ENCODE assay signal across 17 mouse cellular contexts in genomic region chr1:168012069-168012468, GRCm38 (mm10).
DNase-seq lines count a peak whose midpoint lies in the region; ATAC-seq and TF ChIP-seq lines count a peak whose summit lies in the region.
"Had no signal": no experiment of that assay in that cellular context is flagged by ENCODE, and none has a peak within 500 bp of the region (broad histone marks: within the 10 kb centered on the region; RNA-seq: fewer than 3 reads in every experiment).

No protein-coding gene starts in this region.

- intact Hi-C loops in gastrocnemius, adult 2 months (cut with DNase I): no loop called here

- no peaks in the 10 kb centered on the region for H3K9me3 ChIP-seq in intestine, embryonic 16.5 days (ENCODE audit: control insufficient read depth, low read length)
- H3K9me3 ChIP-seq: hindbrain, embryonic 10.5 days had no signal

- no peak overlapping the region for H3K4me2 ChIP-seq in intestine, embryonic 16.5 days (ENCODE audit: low read depth, low read length)

- DNase-seq in gastrocnemius, adult 2 months: peak; percentile 51
- DNase-seq in gastrocnemius, postnatal 10 days: no peak
- DNase-seq in ovary, postnatal 14 days (ENCODE audit: low spot score): peak; percentile 27
- DNase-seq in ovary, postnatal 36 days (ENCODE audit: low spot score): no peak
- peak; percentile 51 for DNase-seq in skeletal muscle tissue, adult 2 months (ENCODE audit: low read depth, low spot score)
- DNase-seq in thymus, postnatal 25 days: no peak
- DNase-seq: B cell, adult 2 months; cerebellum, postnatal 36 days; kidney, adult 2 months; left cerebral cortex, postnatal 4 days; right cerebral cortex, postnatal 4 days had no signal

- no peak overlapping the region for H3K9ac ChIP-seq in intestine, embryonic 16.5 days (ENCODE audit: low read depth, low read length)

- 0 out of 2 replicates have a peak, but pooled peaks have one; percentile 38 for ATAC-seq in intestine, embryonic 16.5 days
- no peak for ATAC-seq in inflammation-experienced regulatory T-cells, adult 6 months
- ATAC-seq: midbrain, embryonic 16.5 days had no signal

- H3K27me3 ChIP-seq in intestine, embryonic 16.5 days (replicated peaks; ENCODE audit: control insufficient read depth, insufficient read depth, low read length): no peaks in the 10 kb centered on the region

- no peak overlapping the region for H3K27ac ChIP-seq in gastrocnemius, adult 2 months
- H3K27ac ChIP-seq in intestine, embryonic 16.5 days (ENCODE audit: low read length): no peak overlapping the region
- H3K27ac ChIP-seq: hindbrain, embryonic 10.5 days; macrophage had no signal

- H3K4me3 ChIP-seq in gastrocnemius, adult 2 months: no peak overlapping the region
- no peak overlapping the region for H3K4me3 ChIP-seq in intestine, embryonic 16.5 days (ENCODE audit: low read length)
- H3K4me3 ChIP-seq: hindbrain, embryonic 10.5 days had no signal

- no peak for TF ChIP-seq CTCF in gastrocnemius, adult 2 months (IDR thresholded peaks at IDR 0.05)

- no peaks in the 10 kb centered on the region for H3K4me1 ChIP-seq in intestine, embryonic 16.5 days (ENCODE audit: control insufficient read depth, insufficient read depth, low read length)
- H3K4me1 ChIP-seq: hindbrain, embryonic 10.5 days had no signal

- WGBS in intestine, embryonic 16.5 days: 50% methylated on average over 4 of the region's 4 CpGs

- no peaks in the 10 kb centered on the region for H3K36me3 ChIP-seq in intestine, embryonic 16.5 days (ENCODE audit: control insufficient read depth, insufficient read depth, low read length)
- H3K36me3 ChIP-seq: G1E; hindbrain, embryonic 10.5 days had no signal

Comparison
In these comparisons a context has a peak if more than half of its experiments do, and no peak if none do; other contexts are left out.
1. DNase-seq: peak in gastrocnemius, adult 2 months (single experiment), ovary, postnatal 14 days (single experiment) and skeletal muscle tissue, adult 2 months (single experiment); none in gastrocnemius, postnatal 10 days (single experiment), ovary, postnatal 36 days (single experiment) and thymus, postnatal 25 days (single experiment).